Mouse (Mus musculus): Measurements from ENCODE around the gene Msh4.
"Not testable (repeated sequence)": the region's sequence is repeated elsewhere in the genome, so short reads cannot be mapped to it uniquely, and the experiment has no call there.

Gene Msh4

DNA sequence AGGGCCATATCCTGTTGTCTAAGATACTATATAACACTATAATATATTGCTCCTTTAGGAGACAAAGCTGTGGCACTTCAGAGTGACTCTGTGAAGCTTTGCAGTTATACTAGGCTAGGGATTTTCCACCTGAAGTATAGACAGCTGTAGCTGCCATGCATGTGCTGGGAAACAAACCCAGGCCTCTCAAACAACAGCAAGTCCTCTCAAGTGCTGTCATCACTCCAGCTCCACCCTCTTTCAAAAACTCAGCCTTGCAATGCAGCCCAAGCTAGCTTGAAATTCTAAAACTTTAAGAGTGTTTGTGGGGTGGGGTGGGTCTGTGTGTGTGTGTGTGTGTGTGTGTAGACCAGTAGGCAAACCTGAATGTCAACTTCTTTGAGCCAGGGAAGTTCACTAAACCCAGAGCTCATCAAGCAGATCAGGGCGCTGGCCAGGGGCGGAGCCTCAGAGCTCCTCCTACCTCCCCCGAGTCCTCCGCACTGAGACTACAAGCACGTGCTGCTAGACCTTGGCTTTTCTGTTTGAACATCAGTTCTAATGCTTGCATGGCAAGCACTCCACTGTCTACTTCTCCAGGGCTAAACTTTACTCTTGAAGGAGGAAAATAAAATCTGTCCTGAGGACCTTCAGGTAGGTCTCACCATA lies 56.4 kb downstream of the Msh4 start:
- peak in 1 of 2 experiments; percentile 26 for DNase-seq (ENCODE audit: low spot score in 2 of 2)

GRCm38 (mm10) chr3:153847207-153847733 lies 58.7 kb downstream of the Msh4 start:
- DNase-seq (ENCODE audit: low spot score in 2 of 2): no peak

DNA sequence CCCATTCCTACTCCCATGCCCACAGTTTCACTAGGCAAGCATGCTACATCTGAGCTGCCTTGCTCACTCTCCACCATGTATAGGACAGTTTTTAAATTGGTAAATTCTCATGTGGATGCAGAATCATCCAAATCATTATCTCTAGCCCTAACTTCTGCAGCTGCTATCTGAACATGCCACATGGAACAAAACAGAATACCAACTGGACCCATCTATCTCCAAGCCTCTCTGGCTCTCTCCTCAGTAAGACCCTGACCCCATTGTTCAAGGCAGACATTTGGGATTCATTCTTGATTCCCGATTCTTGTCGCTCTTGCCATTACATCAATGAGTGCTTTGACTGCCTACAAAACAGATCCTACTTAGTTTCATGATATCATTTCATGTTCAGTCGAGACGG lies 59.8 kb downstream of the Msh4 start:
- no peak for DNase-seq (ENCODE audit: low spot score in 2 of 2)

DNA sequence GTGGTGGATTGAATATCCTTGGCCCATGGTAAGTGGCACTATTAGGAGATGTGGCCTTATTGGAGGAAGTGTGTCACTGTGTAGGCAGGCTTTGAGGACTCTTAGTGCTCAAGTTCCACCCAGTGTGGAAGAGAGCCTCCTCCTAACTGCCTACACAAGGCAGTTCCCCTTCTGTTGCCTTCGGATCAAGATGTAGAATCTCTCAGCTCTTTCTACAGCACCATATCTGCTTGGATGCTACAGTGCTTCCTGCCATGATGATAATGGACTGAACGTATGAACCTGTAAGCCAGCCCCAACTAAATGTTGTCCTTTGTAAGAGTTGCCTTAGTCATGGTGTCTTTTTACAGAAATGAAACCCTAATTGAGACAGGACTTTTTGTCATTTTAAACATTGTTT lies 60.4 kb downstream of the Msh4 start:
- no peak for DNase-seq (ENCODE audit: low spot score in 2 of 2)

- no peak for DNase-seq (ENCODE audit: low spot score in 2 of 2)
These were observed 61.2 kb downstream of the Msh4 start for GRCm38 (mm10) chr3:153844757-153845156.

DNA sequence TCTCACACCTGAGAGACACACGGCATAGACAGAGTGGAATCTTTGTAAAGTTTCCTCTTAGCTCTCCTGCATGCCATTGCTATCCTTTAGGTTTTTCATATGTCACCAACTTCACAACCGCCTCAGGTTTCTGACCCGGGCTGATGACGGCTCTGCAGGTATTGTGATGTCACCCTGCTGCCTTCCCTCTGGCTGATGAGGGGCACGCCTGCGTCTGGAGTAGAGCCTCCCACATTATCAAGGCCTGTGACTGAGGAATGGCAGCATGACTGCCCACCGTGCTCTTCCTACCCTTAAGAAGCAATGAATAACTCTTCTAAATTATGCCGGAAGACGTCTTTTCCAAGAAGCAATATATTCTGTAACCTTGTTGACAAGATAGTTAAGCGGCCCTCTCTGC lies 61.9 kb downstream of the Msh4 start, which contains the start of gene Asb17:
Gene Asb17, plus strand, starts transcription at position 180 of the 400 bp plus-strand sequence.
- DNase-seq (ENCODE audit: low spot score in 2 of 2): no peak

GRCm38 (mm10) chr3:153837593-153837992 lies 68.3 kb downstream of the Msh4 start:
- DNase-seq (ENCODE audit: low spot score in 2 of 2): no peak

GRCm38 (mm10) chr3:153836316-153836715 lies 69.6 kb downstream of the Msh4 start:
- DNase-seq (ENCODE audit: low spot score in 2 of 2): no peak

DNA sequence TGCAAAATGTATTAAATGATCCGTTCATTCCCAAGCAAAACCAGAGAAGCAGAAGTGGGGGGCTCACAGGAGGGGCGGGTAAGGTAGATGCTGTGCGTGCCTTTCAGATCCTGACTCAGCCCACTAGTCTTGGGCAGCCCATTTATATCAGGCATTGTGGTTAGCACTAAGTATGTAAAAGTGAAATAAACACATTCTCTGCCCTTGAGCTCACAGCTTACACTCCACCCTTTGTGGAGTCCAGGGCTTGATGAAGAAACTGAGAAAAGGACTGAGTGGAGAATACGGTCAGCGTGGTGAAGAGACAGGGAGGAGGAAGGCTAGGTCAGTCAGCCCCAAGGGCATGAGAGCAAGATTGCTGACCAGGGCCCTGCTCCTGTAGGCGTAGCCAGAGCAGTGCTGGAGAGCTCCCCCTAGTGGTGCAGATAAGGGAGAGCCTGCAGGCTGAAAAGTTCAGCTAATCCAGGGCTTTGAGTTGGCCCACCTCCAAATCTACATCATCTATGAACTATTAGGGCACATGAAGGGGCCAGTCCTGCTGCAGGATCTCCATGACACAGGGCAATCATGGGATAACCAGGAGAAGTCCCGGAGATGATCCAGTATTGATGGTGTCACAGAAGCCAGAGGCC lies 70.4 kb downstream of the Msh4 start:
- peak; percentile 51 to 74 for DNase-seq (ENCODE audit: low spot score in 2 of 2)

GRCm38 (mm10) chr3:153834071-153834470 lies 71.9 kb downstream of the Msh4 start:
- no peak for DNase-seq (ENCODE audit: low spot score in 2 of 2)

- DNase-seq (ENCODE audit: low spot score in 2 of 2): no peak
These were observed 73.3 kb downstream of the Msh4 start for GRCm38 (mm10) chr3:153832654-153832945.

DNA sequence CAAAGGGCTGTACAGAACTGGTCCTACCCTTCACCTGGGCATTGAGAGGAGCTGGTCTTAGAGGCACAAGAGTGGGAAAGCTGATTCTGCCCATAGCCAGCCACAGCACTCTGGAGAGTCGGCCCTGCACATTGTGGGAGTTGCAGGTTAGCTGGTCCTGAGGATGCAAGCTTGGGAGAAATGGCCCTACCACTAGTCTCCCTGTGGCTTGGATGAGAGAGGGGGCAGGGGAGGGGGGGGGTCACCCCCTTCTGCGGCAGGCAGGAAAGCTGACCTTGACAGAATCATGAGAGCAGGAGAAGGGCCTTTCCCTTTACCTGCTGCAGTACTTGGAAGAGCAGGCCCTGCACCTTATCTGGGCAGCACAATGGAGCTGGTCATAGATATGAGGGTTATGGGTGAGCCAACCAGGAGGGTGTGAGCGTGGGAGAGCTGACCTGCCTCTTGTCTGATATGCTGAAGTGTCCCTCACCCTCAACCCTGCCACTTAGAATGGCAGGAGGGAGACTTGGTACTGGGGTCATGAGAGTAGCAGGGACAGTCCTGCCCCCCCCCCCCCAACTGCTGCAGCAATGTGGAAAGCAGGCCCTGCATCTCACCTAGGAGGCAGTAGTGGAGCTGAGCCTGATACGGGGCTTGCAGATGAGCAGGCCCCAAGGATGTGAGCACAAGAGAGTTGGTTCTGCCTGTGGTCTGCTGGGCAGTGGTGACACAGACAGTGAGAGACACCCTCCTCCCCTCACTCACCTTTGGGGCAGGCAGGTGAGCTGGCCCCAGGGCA lies 73.9 kb downstream of the Msh4 start:
- DNase-seq (ENCODE audit: low spot score in 2 of 2): no peak

DNA sequence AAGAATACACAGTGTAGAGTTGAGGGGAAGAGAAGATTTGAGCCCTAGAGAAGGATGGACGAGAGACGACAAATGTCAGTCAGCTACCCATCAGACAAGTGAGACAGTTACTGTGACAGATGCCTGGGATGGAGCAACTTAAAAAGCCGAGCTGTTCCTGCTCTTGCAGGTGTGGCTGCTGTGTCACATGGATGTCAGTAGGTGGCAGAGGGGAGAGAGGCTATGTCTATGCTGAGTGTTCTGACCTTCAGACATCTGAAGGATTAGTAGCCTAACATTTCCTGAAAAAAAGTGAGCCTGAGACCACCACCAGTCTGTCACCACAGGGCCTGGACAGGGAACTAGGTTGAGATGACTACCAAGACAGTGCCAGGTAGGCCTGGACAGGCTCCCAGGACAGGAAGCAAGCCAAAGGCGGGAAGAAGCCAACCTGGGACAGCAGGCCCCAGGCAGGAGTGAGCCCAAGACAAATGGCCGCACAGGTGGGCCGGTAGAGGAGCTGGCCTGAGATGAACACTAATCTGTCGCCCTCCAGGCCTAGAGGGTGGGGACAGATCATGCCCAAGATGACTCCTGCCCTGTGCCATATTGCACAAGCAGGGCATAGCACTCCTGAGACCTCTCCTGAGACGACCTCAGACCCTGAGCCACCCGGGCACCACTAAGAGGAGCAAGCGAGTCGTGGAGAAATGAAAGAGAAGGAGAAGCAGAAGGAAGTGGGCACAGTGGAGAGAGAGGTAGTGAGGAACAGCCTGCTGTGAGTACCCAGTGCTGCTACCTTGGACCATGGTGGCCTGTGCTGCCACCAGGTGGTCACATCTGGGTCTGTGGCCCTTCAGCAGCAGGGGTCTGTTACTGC lies 74.7 kb downstream of the Msh4 start:
- DNase-seq (ENCODE audit: low spot score in 2 of 2): peak; percentile 14 to 40

- not testable (repeated sequence) for DNase-seq (ENCODE audit: low spot score in 2 of 2)
These were observed 76.2 kb downstream of the Msh4 start for GRCm38 (mm10) chr3:153829788-153830187.

DNA sequence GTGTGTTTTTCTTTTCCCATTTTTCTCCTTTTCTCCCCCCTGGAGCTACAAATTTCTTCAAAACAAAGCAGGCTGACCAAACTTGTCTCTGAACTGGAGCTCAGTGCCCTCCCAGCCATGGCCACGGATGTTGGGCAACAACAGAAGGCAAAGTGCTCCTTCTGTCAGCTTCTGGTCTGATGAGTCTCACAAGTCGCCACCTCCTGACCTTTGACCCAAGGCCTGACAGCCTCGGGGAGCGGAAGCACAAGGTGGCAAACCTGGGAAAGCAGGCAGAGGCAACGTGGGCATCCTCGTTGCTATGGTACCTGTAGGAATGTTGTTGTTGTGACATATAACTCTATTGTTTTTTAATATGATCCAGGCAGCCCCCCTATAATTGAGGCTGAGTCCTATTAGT lies 79.3 kb downstream of the Msh4 start:
- DNase-seq (ENCODE audit: low spot score in 2 of 2): no peak

GRCm38 (mm10) chr3:153825197-153825596 lies 80.7 kb downstream of the Msh4 start:
- no peak for DNase-seq (ENCODE audit: low spot score in 2 of 2)

DNA sequence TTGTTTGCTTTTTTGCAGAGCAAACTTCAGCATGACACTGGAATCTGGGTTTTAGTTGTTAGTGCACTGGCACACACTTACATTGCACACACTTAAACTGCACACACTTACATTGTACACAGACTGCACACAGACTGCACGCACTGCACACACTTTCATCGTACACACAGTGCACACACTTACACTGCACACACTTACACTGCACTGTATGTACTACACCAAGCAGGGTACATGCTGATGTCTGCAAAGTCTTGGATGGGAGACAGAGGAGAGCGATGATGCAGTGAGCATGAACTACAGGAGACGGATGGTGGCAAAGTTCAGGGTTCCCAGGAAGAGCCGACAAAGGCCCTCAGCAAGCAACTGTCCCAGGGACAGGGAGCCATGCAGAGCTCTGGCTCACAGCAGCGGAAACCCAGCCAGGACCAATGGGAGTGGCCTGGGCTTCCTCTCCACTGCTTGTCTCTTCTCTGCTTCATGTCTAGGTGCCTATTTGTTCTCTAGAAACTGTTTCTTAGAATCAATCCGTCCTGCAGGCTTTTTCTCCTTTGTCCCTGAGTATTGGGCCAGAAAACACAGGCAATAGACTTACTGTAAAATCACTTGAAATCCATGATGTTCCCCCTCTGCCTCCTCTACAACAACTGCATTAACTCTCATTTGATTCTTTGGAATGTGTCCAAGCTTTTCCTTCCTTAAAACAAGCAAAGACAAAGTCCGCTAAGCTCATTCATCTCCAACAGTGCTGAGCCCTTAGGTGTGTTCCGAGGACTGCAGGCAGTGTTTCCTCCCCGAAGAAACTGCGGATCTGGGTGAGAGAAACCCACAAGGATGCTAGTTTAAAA lies 82.0 kb downstream of the Msh4 start:
- DNase-seq (ENCODE audit: low spot score in 2 of 2): no peak

DNA sequence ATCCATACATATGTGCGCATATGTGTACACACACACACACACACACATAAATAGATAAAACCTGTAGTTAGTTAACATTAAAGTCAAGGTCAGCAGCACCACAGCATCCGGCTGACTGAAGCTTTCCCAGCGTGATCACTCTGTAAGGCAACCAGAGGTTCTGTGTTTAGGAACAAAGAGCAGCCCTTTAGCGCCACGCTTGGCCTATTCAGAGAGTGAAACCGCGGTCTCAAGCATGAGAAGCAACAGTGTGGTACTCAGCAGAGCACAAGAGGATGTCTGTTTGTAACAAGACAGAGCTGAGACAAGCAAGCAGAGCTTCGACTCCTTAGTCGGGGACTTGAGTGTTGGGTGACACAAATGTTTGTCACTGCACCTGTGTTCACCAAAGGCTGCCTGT lies 86.5 kb downstream of the Msh4 start:
- no peak for DNase-seq (ENCODE audit: low spot score in 2 of 2)

- DNase-seq (ENCODE audit: low spot score in 2 of 2): no peak
These were observed 87.2 kb downstream of the Msh4 start for GRCm38 (mm10) chr3:153818723-153819122.

- DNase-seq (ENCODE audit: low spot score in 2 of 2): no peak
These were observed 88.5 kb downstream of the Msh4 start for GRCm38 (mm10) chr3:153817376-153817890.

GRCm38 (mm10) chr3:153814026-153814425 lies 91.9 kb downstream of the Msh4 start:
- no peak for DNase-seq (ENCODE audit: low spot score in 2 of 2)

Data from thymus, postnatal 10 days (tissue).